8 mouse cellular contexts compared by ENCODE assay signal in genomic region chr5:125021298-125021697, GRCm38 (mm10). TPM values are rescaled to one million over a fixed set of nuclear protein-coding genes. Genes with fewer than 3 reads are reported as not detected.
DNase-seq lines count a peak whose midpoint lies in the region; ATAC-seq and TF ChIP-seq lines count a peak whose summit lies in the region.
"Had no signal": no experiment of that assay in that cellular context is flagged by ENCODE, and none has a peak within 500 bp of the region (broad histone marks: within the 10 kb centered on the region; RNA-seq: fewer than 3 reads in every experiment).

No protein-coding gene starts in this region.

- DNase-seq in layer of hippocampus, adult 2 months (ENCODE audit: low spot score in 2 of 2), result no peak
- no peak for DNase-seq in layer of hippocampus, postnatal 25 days (ENCODE audit: extremely low spot score in 1 of 2, low spot score in 1 of 2)
- DNase-seq in adipocyte (ENCODE audit: low spot score), result peak; percentile 98
- peak; percentile 85 to 91 for DNase-seq in cerebellum, adult 2 months
- DNase-seq in kidney, postnatal 25 days, result peak; percentile 37 to 73
- DNase-seq in frontal cortex, postnatal 14 days (ENCODE audit: low spot score in 2 of 2), result no peak

- 16% methylated on average over 11 of the region's 11 CpGs for whole genome bisulfite sequencing in cerebellum, adult 2 months

- H3K4me3 ChIP-seq in layer of hippocampus, adult 2 months, result no peak overlapping the region
- no peak overlapping the region for H3K4me3 ChIP-seq in cerebellum, adult 2 months (replicated peaks; ENCODE audit: insufficient read depth, low read depth, low read length)
- H3K4me3 ChIP-seq: limb, embryonic 12.5 days had no signal

- peaks cover 29% of the 10 kb centered on the region for H3K4me1 ChIP-seq in cerebellum, adult 2 months (ENCODE audit: control insufficient read depth, insufficient read depth, low read length)

- no peaks in the 10 kb centered on the region for H3K27me3 ChIP-seq in cerebellum, adult 2 months (ENCODE audit: control insufficient read depth, insufficient read depth, low read length)
- H3K27me3 ChIP-seq: limb, embryonic 12.5 days had no signal

- TF ChIP-seq CTCF in layer of hippocampus, adult 2 months (conservative IDR thresholded peaks at IDR 0.05), result no peak
- TF ChIP-seq CTCF in cerebellum, adult 2 months (IDR thresholded peaks at IDR 0.05; ENCODE audit: borderline replicate concordance, insufficient read depth, low read depth, low read length), result no peak

- no peak for TF ChIP-seq POLR2A in cerebellum, adult 2 months (IDR thresholded peaks at IDR 0.05; ENCODE audit: borderline replicate concordance, insufficient read depth, low read length)

- peak overlapping the region; percentile 70 for H3K27ac ChIP-seq in layer of hippocampus, adult 2 months
- no peak overlapping the region for H3K27ac ChIP-seq in cerebellum, adult 2 months (ENCODE audit: insufficient read depth, low read length)
- H3K27ac ChIP-seq: limb, embryonic 12.5 days had no signal

- no peak for ATAC-seq in erythroid progenitor cell, adult 5-6 weeks (replicated peaks; ENCODE audit: low FRiP score, poor library complexity, severe bottlenecking)

RNA-seq across cellular contexts. Expression of gene Rflna, which starts 18.3 kb away (rescaled TPM):
- total RNA-seq in layer of hippocampus, adult 2 months (2021), result under 1 TPM; 0.44 to 0.83 TPM
- total RNA-seq in layer of hippocampus, postnatal 25 days (2021), result under 1 TPM; 0.37 to 0.80 TPM
- polyA plus RNA-seq in cerebellum, adult 2 months (2012; rRNA removed), result 0.61 and 1.4 TPM in 2 replicates
- total RNA-seq in erythroid progenitor cell, adult 5-6 weeks (2015; ENCODE audit: low replicate concordance), result not detected in 2 replicates
- not detected in 2 replicates for total RNA-seq in erythroid progenitor cell, adult 5-6 weeks (2017; ENCODE audit: low replicate concordance)

Comparison
In these comparisons a context has a peak if more than half of its experiments do, and no peak if none do; other contexts are left out.
1. DNase-seq: peak in adipocyte (single experiment), cerebellum, adult 2 months (2 of 2) and kidney, postnatal 25 days (2 of 2); none in layer of hippocampus, adult 2 months (0 of 2), layer of hippocampus, postnatal 25 days (0 of 2) and frontal cortex, postnatal 14 days (0 of 2).